Mouse (Mus musculus) ES-CJ7 (cell line): ENCODE results near the gene Pou1f1.

Experiments used
- DNase-seq: peaks from one replicate; pipeline ENCODE4 v3.0.0; 2011; ENCODE audit warnings: low read depth, low spot score

Pou1f1 gene

GRCm38 (mm10) chr16:65520211-65520610, at the start of gene Pou1f1:
TSS of gene Pou1f1 (plus strand) at chr16:65520511.
- DNase-seq, result no peak

- no peak for DNase-seq
Observed at GRCm38 (mm10) chr16:65470650-65471049, 49.7 kb upstream of the Pou1f1 start.

DNA sequence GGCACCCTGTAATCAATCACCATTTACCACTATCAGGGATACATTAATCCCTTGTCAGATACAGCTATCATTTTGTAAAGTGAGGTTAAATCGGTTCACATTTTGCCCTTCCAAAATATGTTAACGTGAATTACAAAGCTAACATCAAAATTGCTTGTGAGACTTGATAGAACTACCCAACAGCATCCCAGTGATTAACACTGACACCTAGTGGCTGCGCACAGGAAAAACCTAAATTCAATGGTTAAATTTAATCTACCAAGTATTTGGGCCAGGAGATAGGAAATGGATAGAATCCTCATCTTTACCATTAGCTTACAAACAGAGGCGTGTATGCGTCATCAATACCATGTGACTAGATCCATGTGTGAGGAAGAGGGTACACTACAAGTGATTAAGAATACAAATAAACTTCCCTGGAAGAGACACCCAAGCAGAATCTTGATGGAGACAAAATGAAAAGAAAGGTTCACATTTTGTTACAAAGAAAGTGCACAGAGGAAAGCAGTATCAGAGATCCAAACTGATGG, 47.8 kb upstream of the Pou1f1 start:
- peak; percentile 21 for DNase-seq

- DNase-seq, result no peak
Observed at GRCm38 (mm10) chr16:65485726-65486125, 34.6 kb upstream of the Pou1f1 start.

- DNase-seq, result no peak
Observed at GRCm38 (mm10) chr16:65496030-65496429, 24.3 kb upstream of the Pou1f1 start.

GRCm38 (mm10) chr16:65497049-65497448, 23.3 kb upstream of the Pou1f1 start:
- DNase-seq, result peak; percentile 30

DNA sequence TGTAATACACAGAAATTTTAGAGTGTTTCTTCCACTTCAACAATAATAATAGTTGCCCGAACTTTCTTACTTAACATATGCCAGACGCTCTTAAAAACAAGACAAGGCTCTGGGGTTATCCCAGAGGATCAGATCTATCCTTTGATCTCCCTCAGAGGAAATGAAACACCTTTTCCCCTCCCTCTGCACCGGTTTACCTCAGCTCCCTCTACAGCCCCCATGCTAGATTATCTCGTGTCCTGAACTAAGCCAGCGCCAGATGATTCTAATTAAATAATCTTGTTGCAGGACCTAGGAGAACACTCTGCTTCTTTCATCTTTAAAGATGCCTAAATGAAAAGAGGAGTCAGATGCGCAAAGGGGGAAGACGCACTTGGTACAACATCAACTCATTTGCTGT, 6.1 kb upstream of the Pou1f1 start:
- DNase-seq, result no peak

- no peak for DNase-seq
Observed at GRCm38 (mm10) chr16:65526004-65526403, 5.7 kb downstream of the Pou1f1 start.

DNA sequence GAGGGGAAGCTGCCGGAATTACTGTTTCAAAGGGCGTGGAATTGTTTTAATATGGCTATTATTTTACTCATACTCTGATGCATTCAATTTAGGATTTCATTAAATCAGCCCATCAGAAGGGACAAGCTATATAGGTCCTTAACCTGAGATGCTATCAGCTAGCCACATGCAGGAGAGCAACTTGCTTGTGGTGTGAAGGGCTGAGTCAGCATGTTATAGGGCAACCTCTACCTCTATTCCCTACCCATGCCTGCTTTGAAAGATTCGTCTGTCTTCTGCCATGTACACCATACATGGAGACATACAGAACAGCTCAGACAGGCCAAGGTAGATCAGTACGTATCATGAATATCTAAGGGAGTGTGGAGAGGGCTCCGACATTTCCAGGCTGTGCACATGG, 6.4 kb downstream of the Pou1f1 start:
- DNase-seq, result no peak

DNA sequence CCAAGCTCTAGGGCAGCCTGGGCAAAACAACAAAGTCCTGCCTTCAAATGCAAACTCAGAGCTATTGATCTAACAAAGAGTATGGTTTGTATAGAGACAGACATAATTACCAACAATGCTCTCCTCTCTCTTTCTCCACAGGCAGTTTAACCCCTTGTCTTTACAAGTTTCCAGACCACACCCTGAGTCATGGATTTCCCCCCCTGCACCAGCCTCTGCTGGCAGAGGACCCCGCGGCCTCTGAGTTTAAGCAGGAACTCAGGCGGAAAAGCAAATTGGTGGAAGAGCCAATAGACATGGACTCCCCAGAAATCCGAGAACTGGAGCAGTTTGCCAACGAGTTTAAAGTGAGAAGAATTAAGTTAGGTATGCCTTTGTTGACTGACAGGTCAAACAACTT, 9.3 kb downstream of the Pou1f1 start:
- DNase-seq, result peak; percentile 71

DNA sequence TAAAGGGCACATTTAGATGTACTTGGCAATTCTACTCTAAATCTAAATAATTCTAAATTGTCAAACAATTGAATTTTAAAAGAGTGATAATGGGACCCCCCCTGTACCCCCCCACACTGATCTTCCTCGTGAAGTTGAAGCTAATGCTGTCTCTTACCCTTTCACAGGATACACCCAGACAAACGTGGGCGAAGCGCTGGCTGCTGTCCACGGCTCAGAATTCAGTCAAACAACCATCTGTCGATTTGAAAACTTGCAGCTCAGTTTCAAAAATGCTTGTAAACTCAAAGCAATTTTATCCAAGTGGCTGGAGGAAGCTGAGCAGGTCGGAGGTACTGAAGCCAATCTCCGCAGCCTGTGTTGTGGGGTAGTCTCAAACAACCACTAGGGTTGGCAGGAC, 11.4 kb downstream of the Pou1f1 start:
- no peak for DNase-seq

DNA sequence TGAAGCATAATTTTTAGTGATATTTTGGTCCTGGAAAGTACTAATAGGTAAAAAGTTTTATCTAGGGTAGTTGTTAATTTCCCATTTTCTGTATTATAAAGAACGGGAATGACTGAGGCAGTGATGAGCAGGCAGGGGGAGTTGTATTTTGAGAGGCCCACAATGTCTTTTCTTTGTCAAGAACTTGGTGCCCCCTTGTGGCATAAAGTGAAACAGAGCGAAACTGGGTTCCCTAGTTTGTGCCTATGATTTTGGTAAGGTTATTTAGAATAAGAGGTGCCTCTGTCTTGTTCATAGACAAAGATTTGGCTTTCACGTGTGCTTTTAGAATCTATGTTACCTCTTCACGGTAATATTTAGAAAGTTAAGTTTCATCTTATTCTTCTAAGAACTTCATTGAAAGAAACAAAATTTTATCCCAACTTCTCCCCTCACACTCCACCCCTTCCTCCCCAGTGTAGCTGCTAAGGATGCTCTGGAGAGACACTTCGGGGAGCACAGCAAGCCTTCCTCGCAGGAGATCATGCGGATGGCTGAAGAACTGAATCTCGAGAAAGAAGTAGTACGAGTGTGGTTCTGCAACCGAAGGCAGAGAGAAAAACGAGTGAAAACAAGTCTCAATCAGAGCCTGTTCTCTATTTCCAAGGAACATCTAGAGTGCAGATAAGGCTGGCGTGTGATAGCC, 13.1 kb downstream of the Pou1f1 start:
- peak; percentile 57 for DNase-seq

- DNase-seq, result no peak
Observed at GRCm38 (mm10) chr16:65543676-65544293, 23.5 kb downstream of the Pou1f1 start.

- DNase-seq, result no peak
Observed at GRCm38 (mm10) chr16:65548960-65549359, 28.6 kb downstream of the Pou1f1 start.

DNA sequence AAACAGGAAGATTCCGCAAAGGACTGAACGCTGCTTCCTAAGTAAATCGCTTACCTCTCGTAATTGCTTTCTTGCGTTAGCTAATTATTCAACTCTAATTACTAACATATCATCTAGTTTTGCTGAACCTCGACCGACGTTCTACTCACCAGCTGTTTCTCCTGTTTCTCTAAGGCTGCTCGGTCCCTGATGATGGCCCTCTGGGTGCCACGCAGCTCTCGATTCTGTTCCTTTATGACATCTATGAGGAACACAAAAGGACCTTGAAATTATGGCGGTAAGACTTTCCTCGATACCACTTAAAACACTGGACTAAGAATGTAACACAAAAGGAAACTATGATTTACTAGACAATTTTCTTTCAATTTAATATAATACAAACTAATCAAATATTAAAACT, 30.5 kb downstream of the Pou1f1 start:
- no peak for DNase-seq

DNA sequence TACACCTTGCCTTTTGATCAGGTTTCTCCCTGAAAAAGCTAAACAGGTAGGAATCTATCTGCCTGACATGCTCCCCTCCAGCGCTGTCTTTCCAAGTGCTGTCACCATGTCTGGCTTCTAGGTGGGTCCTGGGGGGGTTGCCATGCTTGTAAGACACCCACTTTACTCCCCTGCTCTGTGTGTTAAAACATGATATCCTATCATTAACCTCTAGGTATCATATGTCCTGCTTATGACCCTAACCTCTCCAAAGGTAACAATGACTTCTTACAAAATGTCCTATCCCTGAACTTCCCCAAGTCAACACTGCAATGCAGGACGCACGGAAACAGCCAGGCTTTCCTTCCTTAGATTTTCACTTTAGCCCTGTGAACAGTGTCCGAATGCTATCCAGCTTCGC, 34.0 kb downstream of the Pou1f1 start:
- DNase-seq, result no peak

DNA sequence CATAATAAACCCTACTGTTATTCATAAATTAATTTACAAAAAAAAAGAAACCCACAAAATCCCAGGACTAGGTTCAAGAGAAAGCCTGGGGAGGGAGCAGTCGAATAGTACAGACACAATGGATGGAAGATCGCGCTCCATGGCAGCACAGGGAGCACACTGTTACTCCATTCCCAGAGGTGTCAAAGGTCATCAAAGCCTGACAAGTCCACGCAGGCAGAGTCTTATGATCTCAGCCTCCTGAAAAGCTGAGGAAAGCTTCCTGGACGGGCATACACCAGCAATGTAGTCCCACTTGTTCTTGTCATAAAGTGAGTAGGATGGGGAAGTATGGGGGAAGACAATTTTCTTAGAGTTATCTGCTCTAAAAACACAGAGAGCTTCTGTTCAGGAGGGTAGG, 37.1 kb downstream of the Pou1f1 start:
- no peak for DNase-seq

- no peak for DNase-seq
Observed at GRCm38 (mm10) chr16:65559591-65559990, 39.3 kb downstream of the Pou1f1 start.

DNA sequence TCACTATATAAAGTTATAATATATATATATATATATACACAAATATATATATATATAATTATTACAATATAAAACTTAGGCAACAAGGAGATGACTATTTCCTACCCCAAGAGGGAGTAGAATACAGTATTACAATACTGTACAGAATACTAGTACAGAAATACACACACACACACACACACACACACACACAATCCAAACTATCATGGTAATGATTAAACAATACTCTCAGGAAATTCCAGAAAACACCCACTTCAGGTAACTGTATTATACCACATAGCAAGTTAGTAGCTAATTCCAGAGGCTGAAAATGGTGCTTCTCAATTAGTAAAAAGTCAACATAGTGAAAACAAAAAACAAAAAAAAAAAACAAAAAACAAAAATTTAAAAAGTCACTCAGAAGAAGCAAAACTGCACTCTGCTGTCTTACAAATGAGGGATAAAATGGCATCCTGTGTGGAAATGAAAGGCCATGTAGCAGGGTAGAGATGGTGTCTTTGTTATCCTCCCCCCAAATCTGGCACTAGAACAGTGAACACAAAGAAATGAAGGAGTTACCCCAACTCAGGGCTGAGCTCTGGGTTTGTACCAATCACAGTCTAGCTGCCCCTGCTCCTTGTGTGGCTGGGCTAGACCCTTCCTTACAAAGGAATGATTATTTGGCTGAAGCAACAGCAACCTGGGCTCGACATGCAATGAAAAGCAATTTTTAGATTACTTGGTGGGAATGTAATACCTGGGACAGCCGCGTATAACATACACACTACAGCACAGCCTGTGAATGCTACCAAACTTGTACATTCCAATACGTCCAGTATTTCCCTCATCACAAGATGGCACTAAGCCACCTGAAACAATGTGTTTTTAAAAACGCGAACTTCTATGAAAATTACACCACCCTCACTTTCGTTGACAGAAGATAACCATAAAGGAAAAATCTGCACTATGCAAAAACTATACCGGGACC, 41.0 kb downstream of the Pou1f1 start:
- peak; percentile 4 for DNase-seq

DNA sequence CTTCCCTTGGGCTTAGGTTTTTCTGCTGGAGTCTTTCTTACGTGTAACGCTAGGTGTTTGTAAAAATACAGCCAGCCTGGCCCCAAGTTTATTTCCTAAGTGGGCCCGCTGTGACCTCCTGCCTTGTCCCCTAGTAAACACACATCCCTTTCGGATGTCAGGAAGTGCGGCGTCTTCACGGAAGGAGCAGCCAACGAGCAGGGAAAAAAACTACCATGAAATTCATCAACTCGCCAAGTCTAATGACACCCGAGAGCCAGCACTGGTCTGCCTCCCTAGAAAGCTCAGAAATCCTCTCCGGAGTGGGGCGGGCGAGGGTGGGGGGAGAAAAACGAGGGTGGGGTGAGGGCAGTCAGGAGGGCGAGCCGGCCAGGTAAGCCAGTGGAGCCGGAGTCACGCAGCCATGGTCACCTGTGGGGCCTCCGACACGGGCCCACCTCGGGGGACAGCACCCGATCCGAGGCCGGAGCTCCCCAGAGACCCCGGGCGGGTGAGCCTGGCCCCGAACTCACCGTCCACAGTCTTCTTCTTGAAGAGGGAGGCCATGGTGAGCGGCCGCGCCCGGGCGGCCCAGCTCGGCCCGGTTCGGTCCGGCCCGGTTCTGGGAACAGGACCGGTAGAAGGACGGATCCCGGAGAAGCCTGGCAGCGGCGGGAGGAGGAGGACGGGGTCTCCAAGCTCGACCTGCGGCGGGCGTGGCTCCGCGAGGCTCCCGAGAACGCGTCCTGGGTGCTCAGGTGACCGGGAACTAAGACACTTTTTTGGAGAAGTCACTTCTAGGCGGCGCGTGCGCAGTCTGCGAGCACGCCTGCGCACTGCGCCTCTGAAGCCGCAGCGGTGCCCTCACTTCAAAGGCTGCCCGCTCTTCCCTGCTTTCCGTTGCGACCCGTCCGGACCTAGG, 41.9 kb downstream of the Pou1f1 start, which contains the start of gene Chmp2b:
Chmp2b (minus strand) TSS at position 764 of the 901 bp plus-strand sequence.
- peak; percentile 89 for DNase-seq

- DNase-seq, result no peak
Observed at GRCm38 (mm10) chr16:65562864-65563206, 42.5 kb downstream of the Pou1f1 start.
